Mouse (Mus musculus): ENCODE data around the gene Phactr4.
A peak's percentile ranks its signal among the peaks of the same experiment; 100 is the strongest.

DNA sequence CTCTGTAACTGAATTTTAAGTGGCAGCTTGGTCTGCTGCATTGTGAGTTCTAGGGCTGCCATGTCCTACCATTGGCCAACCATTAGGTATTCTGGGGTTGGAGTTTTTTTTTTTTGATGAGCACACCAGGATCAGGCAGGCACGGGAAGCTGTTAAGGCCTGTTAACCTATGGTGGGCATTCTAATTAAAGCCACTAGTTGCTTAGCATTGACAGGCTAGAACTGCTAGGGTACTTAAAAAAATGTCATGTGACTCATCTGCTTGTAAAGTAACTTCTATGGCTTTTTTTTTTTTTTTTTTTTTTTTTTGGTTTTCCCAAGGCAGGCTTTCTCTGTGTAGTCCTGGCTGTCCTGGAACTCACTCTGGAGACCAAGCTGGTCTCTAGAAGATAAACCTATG is 111.1 kb downstream of the Phactr4 start:
- TF ChIP-seq USF1 (IDR thresholded peaks at IDR 0.05; ENCODE audit: low read depth) (peak; percentile 56), CTCF (IDR thresholded peaks at IDR 0.05; ENCODE audit: control insufficient read depth, insufficient read depth, insufficient read length) (no peak), MYOG (IDR thresholded peaks at IDR 0.05; ENCODE audit: control insufficient read depth, extremely low read depth, insufficient read length) (no peak), MAX (IDR thresholded peaks at IDR 0.05) (no peak), CEBPB (IDR thresholded peaks at IDR 0.05; ENCODE audit: low read depth) (no peak), FOSL1 (IDR thresholded peaks at IDR 0.05; ENCODE audit: insufficient read depth, low read length, poor library complexity, severe bottlenecking) (no peak), MYOD1 (IDR thresholded peaks at IDR 0.05; ENCODE audit: control insufficient read depth, insufficient read length, low read depth) (no peak)
